Mouse (Mus musculus) cerebellum, postnatal 4 days (tissue): ENCODE measurements around the gene 4922502D21Rik.

ENCODE experiments used
- DNase-seq, 2 experiments: peaks; one replicate each; pipeline ENCODE4 v3.0.0; 2022; ENCODE audit warnings: low spot score in 2 of 2, mixed read lengths in 1 of 2

4922502D21Rik gene

GRCm38 (mm10) chr6:129312499-129312898 lies 19.1 kb downstream of the 4922502D21Rik start:
- DNase-seq, result no peak

DNA sequence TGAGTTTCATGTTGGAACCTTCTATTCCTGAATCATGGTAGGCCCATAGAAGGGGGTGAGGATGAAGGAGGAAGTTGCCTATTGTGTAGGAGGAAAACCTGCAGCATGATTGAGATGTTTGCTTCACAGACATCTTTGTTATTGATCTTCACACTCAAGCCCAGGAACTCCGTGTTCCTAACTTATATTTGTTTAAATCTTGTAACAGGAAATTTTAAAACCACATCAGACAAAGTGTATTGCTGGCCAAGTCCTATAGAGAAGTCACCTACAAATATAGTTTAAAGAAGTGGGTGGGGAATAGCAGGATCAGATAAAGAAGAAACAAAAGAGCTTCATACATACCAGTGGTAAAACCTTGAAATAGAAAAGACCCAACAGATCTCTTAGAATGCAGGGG lies 27.4 kb downstream of the 4922502D21Rik start:
- no peak for DNase-seq

DNA sequence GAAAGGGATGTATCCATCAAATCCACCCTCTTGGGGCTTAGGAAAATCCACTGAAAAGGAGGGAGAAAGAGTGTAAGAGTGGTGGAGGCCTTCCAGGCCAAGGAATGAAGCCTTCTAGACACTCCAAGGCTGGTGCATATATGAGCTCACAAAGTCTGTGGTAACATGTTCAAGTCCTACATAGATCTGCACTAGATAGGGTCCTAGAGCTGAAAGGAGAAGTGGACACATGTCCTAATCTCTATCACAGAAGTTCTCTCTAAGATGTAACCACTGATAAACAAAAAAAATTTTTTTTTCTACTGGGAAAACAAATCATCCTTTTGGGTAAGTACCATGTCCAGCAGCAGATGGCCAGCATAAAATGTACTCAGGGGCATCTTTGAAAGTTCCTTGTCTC lies 42.9 kb downstream of the 4922502D21Rik start:
- no peak for DNase-seq

GRCm38 (mm10) chr6:129284384-129285104 lies 47.1 kb downstream of the 4922502D21Rik start:
- no peak for DNase-seq

GRCm38 (mm10) chr6:129283271-129283670 lies 48.3 kb downstream of the 4922502D21Rik start:
- DNase-seq, result no peak

DNA sequence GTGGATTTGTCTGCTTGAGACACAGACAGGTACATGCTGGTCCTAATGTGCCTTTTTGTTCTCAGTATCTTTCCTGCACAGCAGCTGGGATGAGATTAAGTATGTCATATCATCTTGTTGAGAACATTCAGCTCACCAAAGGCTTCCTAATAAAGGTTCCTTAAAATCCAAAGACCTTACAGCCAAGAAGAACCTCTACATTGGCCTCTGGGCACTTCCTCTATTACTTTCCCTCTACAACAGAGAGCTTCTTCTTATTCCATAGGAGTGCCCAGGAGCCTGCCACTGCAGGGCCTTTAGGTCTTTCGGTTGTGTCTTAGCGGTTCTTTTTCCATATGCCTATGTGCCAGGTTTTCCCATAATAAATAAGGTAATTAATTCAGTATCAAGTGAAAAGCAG lies 55.1 kb downstream of the 4922502D21Rik start:
- DNase-seq, result no peak

DNA sequence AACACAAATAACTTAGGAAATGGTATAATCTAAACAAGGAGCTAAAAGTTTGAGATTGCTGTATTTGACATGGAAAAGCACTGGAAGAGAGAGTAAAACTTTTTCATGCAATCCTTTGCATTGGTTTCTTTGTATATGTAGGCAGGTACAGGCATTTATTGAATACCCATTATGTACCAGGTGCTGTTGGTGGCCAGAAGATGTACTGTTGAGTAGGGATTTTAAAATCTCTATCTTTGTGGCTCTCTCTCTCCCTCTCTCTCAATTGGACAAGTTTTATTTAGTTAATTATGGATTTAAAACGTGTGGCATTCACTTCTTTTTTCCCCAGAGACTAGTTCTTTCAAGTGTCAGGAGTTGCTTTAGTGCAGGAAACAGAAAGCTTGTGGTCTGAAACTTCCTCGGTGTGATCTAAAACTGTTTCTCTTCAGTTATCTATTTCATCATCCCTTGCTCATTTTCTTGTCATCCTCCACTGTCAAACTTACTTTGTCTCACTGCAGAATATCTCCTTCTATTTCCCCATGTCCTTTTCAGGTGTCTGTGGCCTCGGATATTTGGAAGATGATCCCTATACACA lies 55.9 kb downstream of the 4922502D21Rik start:
- no peak for DNase-seq

- DNase-seq, result no peak
Observed at GRCm38 (mm10) chr6:129275220-129275619, 56.4 kb downstream of the 4922502D21Rik start, which contains the start of gene Cd69. Gene Cd69, minus strand, starts transcription at chr6:129275436.

DNA sequence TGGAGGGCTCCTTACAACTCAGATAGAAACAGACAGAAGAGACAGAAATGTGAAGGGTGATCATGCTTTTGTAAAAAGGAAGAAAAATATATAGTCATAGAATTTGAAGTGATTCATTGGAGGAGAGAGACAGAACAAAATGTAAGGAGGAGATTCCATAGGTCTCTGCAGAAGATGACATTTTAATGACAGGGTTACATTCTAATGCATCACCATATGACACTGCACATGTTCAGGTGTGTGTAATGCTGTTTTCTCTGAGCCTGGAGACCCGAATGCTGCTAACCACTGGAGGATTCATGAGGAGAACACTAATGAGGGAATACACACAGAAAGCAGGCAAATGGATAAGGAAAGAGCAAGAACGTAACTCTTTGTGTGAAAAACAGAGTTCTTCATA lies 57.1 kb downstream of the 4922502D21Rik start:
- DNase-seq, result no peak

- no peak for DNase-seq
Observed at GRCm38 (mm10) chr6:129273662-129274061, 57.9 kb downstream of the 4922502D21Rik start.
